Mouse (Mus musculus) neural tube, postnatal 0 days (tissue): ENCODE measurements around the gene Ifi213. TPM values are rescaled to one million over a fixed set of nuclear protein-coding genes. Genes with fewer than 3 reads are reported as not detected.

Source experiments
- microRNA-seq: library from miRNA; unstranded; fragments of <30 nt; microRNA quantifications from one replicate; pipeline ENCODE4, GENCODE M21; 2016
- polyA plus RNA-seq: library from polyadenylated mRNA; unstranded; fragments of >200 nt; fragmentation: Nextera tagmentation; extraction: Ambion mirVana; gene quantifications from 2 replicates; pipeline ENCODE4 v1.2.1, GENCODE M21; 2015

Gene Ifi213
- polyA plus RNA-seq: 0.24 TPM in 1 of 2 replicates, not detected in the other

DNA sequence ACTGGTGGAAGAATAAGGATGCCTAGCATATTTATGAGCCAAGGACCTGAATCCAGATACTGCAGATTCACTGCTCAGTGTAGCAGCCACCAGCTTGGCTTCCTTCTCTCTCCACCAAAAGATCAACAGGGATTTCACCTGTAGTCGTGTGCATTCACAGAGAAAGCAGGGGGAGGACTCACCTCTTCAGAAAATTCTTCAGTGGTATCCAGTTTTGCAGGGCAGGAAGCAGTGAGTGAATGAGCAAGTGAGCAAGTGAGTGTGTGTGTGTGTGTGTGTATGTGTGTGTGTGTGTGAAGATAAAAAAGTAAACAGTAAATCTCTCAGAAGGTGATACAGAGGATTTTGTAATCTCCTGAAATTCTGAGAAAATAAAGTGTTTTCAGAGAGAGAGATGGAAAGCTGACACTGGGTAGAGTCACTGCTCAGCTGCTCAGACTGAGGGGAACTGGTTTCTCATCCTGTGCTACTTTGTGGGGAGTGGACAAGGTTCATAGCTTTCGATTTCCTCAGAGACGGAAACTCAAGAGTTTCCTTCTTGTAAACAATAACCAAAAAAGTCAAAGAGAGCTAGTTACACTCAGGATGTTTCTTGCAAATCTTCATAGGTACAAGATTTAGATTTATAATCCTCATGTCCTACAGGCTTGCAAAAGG, at the start of gene Ifi213:
Gene Ifi213 (minus strand): TSS at position 437 of the 657 bp plus-strand sequence.

GRCm38 (mm10) chr1:173630622-173631021, 31.5 kb upstream of the Ifi213 start, which contains the start of gene Ifi209:
TSS of gene Ifi209 (plus strand) at chr1:173630917.

DNA sequence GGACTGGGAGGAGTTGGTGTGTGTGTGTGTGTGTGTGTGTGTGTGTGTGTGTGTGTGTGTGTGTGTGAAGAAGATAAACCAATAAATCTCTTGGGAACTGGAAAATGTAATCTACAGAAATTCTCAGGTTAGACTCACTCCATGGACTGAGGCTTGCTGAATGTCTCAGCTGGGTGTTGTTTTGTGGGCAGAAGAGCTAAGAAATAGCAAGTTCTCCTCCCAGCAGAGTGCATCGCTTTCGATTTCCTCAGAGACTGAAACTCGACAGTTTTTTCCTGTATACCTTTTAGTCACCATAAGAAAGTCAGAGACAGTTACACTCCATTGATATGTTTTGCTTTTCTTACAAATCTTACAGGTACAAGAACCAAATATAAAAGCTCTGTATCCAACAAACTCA, 63.3 kb downstream of the Ifi213 start, which contains the start of gene Ifi214:
Gene Ifi214 (minus strand): TSS at position 167 of the 400 bp plus-strand sequence.

Small RNAs within 50 kb of the gene (microRNA-seq; reads per million reads assigned to microRNA genes)
- not detected for gene Gm44339
- not detected for gene Gm44481

Other genes with a start within 250 kb of the Ifi213 start
- gene Aim2, start 248.4 kb downstream of the Ifi213 start, polyA plus RNA-seq: 1.4 and 2.2 TPM in 2 replicates
- 61.7 and 66.2 TPM in 2 replicates for gene Cadm3, start 231.6 kb downstream of the Ifi213 start, polyA plus RNA-seq
- 0.15 TPM in 1 of 2 replicates, not detected in the other for gene Ifi206, start 108.2 kb downstream of the Ifi213 start, polyA plus RNA-seq
- gene Ifi214, start 63.3 kb downstream of the Ifi213 start, polyA plus RNA-seq: not detected in 2 replicates
- gene Ifi209, start 31.6 kb upstream of the Ifi213 start, polyA plus RNA-seq: 0.12 and 0.27 TPM in 2 replicates
- not detected in 2 replicates for gene Ifi208, start 74.4 kb upstream of the Ifi213 start, polyA plus RNA-seq
- gene Ifi207, start 142.5 kb upstream of the Ifi213 start, polyA plus RNA-seq: 0.41 and 0.61 TPM in 2 replicates
- 1.4 and 1.5 TPM in 2 replicates for gene Ifi204, start 167.7 kb upstream of the Ifi213 start, polyA plus RNA-seq